Mouse (Mus musculus) heart, adult 2 months (tissue): ENCODE measurements around the gene Cxcl13.

Experiments used
- CTCF ChIP-seq: fragments of 200-600 bp; IDR thresholded peaks from 2 replicates; pipeline ENCODE4 v1.8.1; 2022; ENCODE audit warnings: antibody characterized with exemption, mild to moderate bottlenecking, moderate library complexity
- POLR2A ChIP-seq: fragments of 200-500 bp; IDR thresholded peaks from 2 replicates; pipeline ENCODE4 v1.6.1; 2011; ENCODE audit warnings: mild to moderate bottlenecking, low read depth, low read length, control low read depth; ENCODE audit not compliant: insufficient read depth

- no peak for TF ChIP-seq CTCF
- no peak for TF ChIP-seq POLR2A
These were observed 45.7 kb upstream of the Cxcl13 start for GRCm38 (mm10) chr5:95911006-95911405.
